Mouse (Mus musculus) activated CD4-positive, CD25-positive, alpha-beta regulatory T cell, adult 4 months (primary cell): Measurements from ENCODE around the gene Plcb1. TPM values are rescaled to one million over a fixed set of nuclear protein-coding genes. Genes with fewer than 3 reads are reported as not detected.

ENCODE experiments used
- ATAC-seq: one replicate; pipeline ENCODE4 v1.8.0; 2017
- polyA plus RNA-seq, 2 experiments: library from polyadenylated mRNA; unstranded; fragments of 100-300 nt; shearing (Covaris generic); gene quantifications; one replicate each; pipeline ENCODE4 v1.2.1; 2017

Gene Plcb1
- polyA plus RNA-seq, 2 experiments from 2014 or later: not detected

GRCm38 (mm10) chr2:134914091-134914550 is 128.3 kb downstream of the Plcb1 start:
- no peak for ATAC-seq

- ATAC-seq: no peak
These were observed 129.2 kb downstream of the Plcb1 start for GRCm38 (mm10) chr2:134915035-134915434.

- ATAC-seq: no peak
These were observed 134.9 kb downstream of the Plcb1 start for GRCm38 (mm10) chr2:134920611-134921280.

- no peak for ATAC-seq
These were observed 136.9 kb downstream of the Plcb1 start for GRCm38 (mm10) chr2:134922636-134923375.

- no peak for ATAC-seq
These were observed 138.3 kb downstream of the Plcb1 start for GRCm38 (mm10) chr2:134924143-134924655.

- ATAC-seq: no peak
These were observed 140.4 kb downstream of the Plcb1 start for GRCm38 (mm10) chr2:134926266-134926665.

- ATAC-seq: no peak
These were observed 141.2 kb downstream of the Plcb1 start for GRCm38 (mm10) chr2:134927072-134927471.

- no peak for ATAC-seq
These were observed 143.6 kb downstream of the Plcb1 start for GRCm38 (mm10) chr2:134929452-134929851.

GRCm38 (mm10) chr2:134930961-134931360 is 145.1 kb downstream of the Plcb1 start:
- no peak for ATAC-seq

GRCm38 (mm10) chr2:134931756-134932421 is 146.0 kb downstream of the Plcb1 start:
- no peak for ATAC-seq

GRCm38 (mm10) chr2:134935469-134935868 is 149.6 kb downstream of the Plcb1 start:
- no peak for ATAC-seq

GRCm38 (mm10) chr2:134935970-134936649 is 150.2 kb downstream of the Plcb1 start:
- no peak for ATAC-seq

GRCm38 (mm10) chr2:134937666-134938065 is 151.8 kb downstream of the Plcb1 start:
- no peak for ATAC-seq

- no peak for ATAC-seq
These were observed 156.2 kb downstream of the Plcb1 start for GRCm38 (mm10) chr2:134942039-134942438.

- no peak for ATAC-seq
These were observed 157.1 kb downstream of the Plcb1 start for GRCm38 (mm10) chr2:134942919-134943318.

- ATAC-seq: no peak
These were observed 160.5 kb downstream of the Plcb1 start for GRCm38 (mm10) chr2:134946331-134946730.

GRCm38 (mm10) chr2:134946911-134947310 is 161.0 kb downstream of the Plcb1 start:
- ATAC-seq: no peak

GRCm38 (mm10) chr2:134952088-134952487 is 166.2 kb downstream of the Plcb1 start:
- ATAC-seq: no peak

- no peak for ATAC-seq
These were observed 170.6 kb downstream of the Plcb1 start for GRCm38 (mm10) chr2:134956436-134956835.

GRCm38 (mm10) chr2:134966131-134966530 is 180.3 kb downstream of the Plcb1 start:
- ATAC-seq: no peak

- ATAC-seq: no peak
These were observed 182.5 kb downstream of the Plcb1 start for GRCm38 (mm10) chr2:134968380-134968779.

- no peak for ATAC-seq
These were observed 186.5 kb downstream of the Plcb1 start for GRCm38 (mm10) chr2:134972376-134972775.

- ATAC-seq: no peak
These were observed 188.8 kb downstream of the Plcb1 start for GRCm38 (mm10) chr2:134974711-134975110.
